Mouse (Mus musculus) olfactory bulb, adult 2 months (tissue): ENCODE data around the gene Coq9.

Experiments
- CTCF ChIP-seq: fragments of 200-500 bp; IDR thresholded peaks from 2 replicates; pipeline ENCODE4 v1.5.1; 2012; ENCODE audit warnings: low read depth, mild to moderate bottlenecking, low read length, moderate library complexity; ENCODE audit not compliant: insufficient read depth
- POLR2A ChIP-seq: fragments of 200-500 bp; IDR thresholded peaks from 2 replicates; pipeline ENCODE4 v1.6.1; 2012; ENCODE audit warnings: mild to moderate bottlenecking, low read depth, low read length, moderate library complexity; ENCODE audit not compliant: insufficient read depth

DNA sequence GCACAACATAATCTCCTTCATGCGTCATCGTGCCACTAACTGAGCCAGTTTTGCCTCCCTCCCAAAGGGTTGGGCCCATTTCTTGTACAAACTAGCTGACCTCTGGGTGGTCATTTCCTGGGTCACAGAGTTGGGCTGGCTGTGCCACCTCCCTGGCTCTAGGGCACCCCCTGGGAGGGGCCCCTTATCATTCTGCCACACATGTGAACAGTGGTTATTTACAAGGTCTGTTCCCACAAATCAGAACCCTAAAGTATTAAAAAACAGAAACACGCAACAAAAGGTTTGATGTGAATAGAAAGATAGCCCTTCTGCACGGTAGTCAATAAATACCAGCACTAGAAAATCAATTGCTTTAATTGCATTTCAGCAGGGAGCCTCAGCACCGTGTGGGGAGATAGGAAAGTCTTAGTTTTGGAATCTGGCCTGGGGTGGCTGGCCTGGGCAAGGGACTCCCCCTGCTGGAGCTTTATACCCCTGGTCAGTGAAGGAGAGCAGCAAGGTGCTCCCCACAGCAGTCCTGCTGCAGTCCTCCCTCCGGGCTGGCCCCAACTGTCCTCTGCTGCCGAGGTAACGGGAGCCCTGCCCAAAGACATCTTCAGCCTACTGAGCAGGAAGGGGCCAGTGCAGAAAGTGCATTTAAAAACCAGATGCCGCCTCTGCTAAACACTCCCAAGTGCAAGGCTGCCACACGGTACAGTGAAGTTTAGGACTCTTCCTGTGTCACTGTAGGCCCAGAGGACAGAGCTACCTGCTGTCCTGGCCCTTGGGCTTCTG is 26.0 kb downstream of the Coq9 start:
- TF ChIP-seq CTCF (no peak), POLR2A (no peak)
